Mouse (Mus musculus) CH12F3 (cell line): ENCODE measurements around the gene Slc22a21.

Experiments
- in situ Hi-C: fragments of 300-500 bp; cut with MboI; formaldehyde crosslinking; loops from 2 replicates; pipeline ENCODE4 v1.14.3; 2020; ENCODE audit warnings: low sequenced_read_pairs

Slc22a21 gene

GRCm38 (mm10) chr11:53908686-53909085 lies 71.4 kb downstream of the Slc22a21 start:
- in situ Hi-C loops, result no loop called here

- in situ Hi-C loops, result no loop called here
These were observed 75.6 kb downstream of the Slc22a21 start for GRCm38 (mm10) chr11:53904534-53904925.

- in situ Hi-C loops, result no loop called here
These were observed 76.2 kb downstream of the Slc22a21 start for GRCm38 (mm10) chr11:53903781-53904533.

GRCm38 (mm10) chr11:53902741-53903140 lies 77.4 kb downstream of the Slc22a21 start:
- in situ Hi-C loops, result no loop called here

- in situ Hi-C loops, result no loop called here
These were observed 79.1 kb downstream of the Slc22a21 start for GRCm38 (mm10) chr11:53900991-53901390.

- in situ Hi-C loops, result no loop called here
These were observed 80.2 kb downstream of the Slc22a21 start for GRCm38 (mm10) chr11:53899981-53900380.
